8 mouse cellular contexts compared by ENCODE assay signal in the genomic region with DNA sequence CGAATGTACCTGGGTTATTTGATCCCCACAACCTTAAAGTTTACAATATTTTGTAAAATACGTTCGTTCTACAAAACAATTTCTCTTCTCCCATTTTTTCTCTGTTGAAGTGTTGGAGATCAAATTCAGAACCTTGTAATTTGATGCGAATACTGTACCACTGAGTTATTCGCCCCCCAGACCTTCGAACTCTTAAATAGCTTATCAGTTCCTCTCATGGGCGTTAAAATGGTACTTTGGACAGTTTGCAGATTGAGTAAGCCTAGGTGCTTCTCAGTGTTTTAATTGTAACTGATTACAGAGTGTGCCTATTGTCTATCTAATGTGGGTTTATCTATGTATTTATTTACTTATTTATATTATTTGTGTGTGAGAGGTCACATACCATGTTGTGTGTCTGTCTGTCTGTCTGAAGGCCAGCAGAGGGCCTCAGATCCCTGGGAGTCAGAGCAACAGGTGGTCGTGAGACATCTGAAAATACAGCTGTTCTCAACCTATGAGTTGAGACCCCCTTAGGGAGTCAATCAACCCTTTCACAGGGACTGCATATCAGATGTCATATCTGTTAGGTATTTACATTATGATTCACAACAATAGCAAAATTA. TPM values are rescaled to one million over a fixed set of nuclear protein-coding genes. Genes with fewer than 3 reads are reported as not detected.
DNase-seq lines count a peak whose midpoint lies in the region; ATAC-seq lines count a peak whose summit lies in the region.

No protein-coding gene starts in this region.

- peaks cover 9% of the 10 kb centered on the region for H3K4me1 ChIP-seq in heart, embryonic 10.5 days
- peaks cover 33% of the 10 kb centered on the region for H3K4me1 ChIP-seq in liver, embryonic 12.5 days

- ATAC-seq in liver, embryonic 12.5 days = no peak

- no peak for DNase-seq in heart, embryonic 10.5 days (ENCODE audit: low spot score)
- DNase-seq in heart, postnatal 14 days = no peak
- DNase-seq in 416B (ENCODE audit: low read depth) = peak; percentile 60
- DNase-seq in brain, adult 2 months (ENCODE audit: low read depth, low spot score) = peak; percentile 6
- no peak for DNase-seq in frontal cortex, postnatal 10 days (ENCODE audit: low spot score in 2 of 2)
- DNase-seq in left cerebral cortex, postnatal 4 days = no peak
- DNase-seq in natural killer cell, adult 2 months (ENCODE audit: low spot score in 2 of 2) = no peak

- H3K4me3 ChIP-seq in heart, embryonic 10.5 days = no peak overlapping the region
- peak overlapping the region; percentile 93; the same call in 1 of the 2 replicates for H3K4me3 ChIP-seq in liver, embryonic 12.5 days

- H3K9me3 ChIP-seq in heart, embryonic 10.5 days = no peaks in the 10 kb centered on the region
- no peaks in the 10 kb centered on the region for H3K9me3 ChIP-seq in liver, embryonic 12.5 days (replicated peaks)

- 66% methylated on average over 8 of the region's 8 CpGs for WGBS in heart, embryonic 10.5 days
- 52% methylated on average over 8 of the region's 8 CpGs for WGBS in liver, embryonic 12.5 days (ENCODE audit: insufficient replicate concordance)

- H3K4me2 ChIP-seq in liver, embryonic 12.5 days = peak overlapping the region; percentile 63

- peak overlapping the region; percentile 94; the same call in 1 of the 2 replicates for H3K27ac ChIP-seq in heart, embryonic 10.5 days
- H3K27ac ChIP-seq in liver, embryonic 12.5 days = no peak overlapping the region; the same call in 1 of the 2 replicates

- no peaks in the 10 kb centered on the region for H3K27me3 ChIP-seq in heart, embryonic 10.5 days (ENCODE audit: insufficient read depth, poor library complexity, severe bottlenecking)
- 0 out of 2 replicates have a peak, but pooled peaks cover 5% of the 10 kb centered on the region for H3K27me3 ChIP-seq in liver, embryonic 12.5 days (replicated peaks)

- H3K9ac ChIP-seq in liver, embryonic 12.5 days = no peak overlapping the region; the same call in 1 of the 2 replicates

- intact Hi-C loops in heart, postnatal 14 days (cut with DNase I) = loop anchor here (10.0 kb wide), 2 partner anchors 518 to 542 kb away; a partner anchor contains a TSS
- intact Hi-C loops in left cerebral cortex, postnatal 4 days (cut with DNase I) = no loop called here

- H3K36me3 ChIP-seq in heart, embryonic 10.5 days = no peaks in the 10 kb centered on the region
- H3K36me3 ChIP-seq in liver, embryonic 12.5 days = no peaks in the 10 kb centered on the region

RNA-seq across cellular contexts. Expression of a gene that starts 0.9 kb away (rescaled TPM):
- 34.5 and 44.0 TPM in 2 replicates for polyA plus RNA-seq in heart, embryonic 10.5 days (2016; fragmentation: Nextera tagmentation; extraction: Ambion mirVana)
- total RNA-seq in heart, postnatal 14 days (2021) = 10 to 100 TPM; 11.8 to 12.9 TPM
- 23.7 and 25.4 TPM in 2 replicates for polyA plus RNA-seq in liver, embryonic 12.5 days (2016; fragmentation: Nextera tagmentation; extraction: Ambion mirVana)
- 100 to 1,000 TPM; 115 to 121 TPM for total RNA-seq in left cerebral cortex, postnatal 4 days (2021)

Comparison
In these comparisons a context has a peak if more than half of its experiments do, and no peak if none do; other contexts are left out.
1. DNase-seq: peak in 416B (single experiment) and brain, adult 2 months (single experiment); none in heart, embryonic 10.5 days (single experiment), heart, postnatal 14 days (0 of 2), frontal cortex, postnatal 10 days (0 of 2), left cerebral cortex, postnatal 4 days (single experiment) and natural killer cell, adult 2 months (0 of 2).
2. RNA of a gene that starts 0.9 kb away (total RNA-seq): 115 to 121 TPM in left cerebral cortex, postnatal 4 days; 11.8 to 12.9 TPM in heart, postnatal 14 days; every median in the first group is over 4 times any median in the second.